ENCODE assay signal across 15 mouse cellular contexts in genomic region chr5:114575010-114575409, GRCm38 (mm10). TPM values are rescaled to one million over a fixed set of nuclear protein-coding genes. Genes with fewer than 3 reads are reported as not detected.
A peak's percentile ranks its signal among the peaks of the same experiment; 100 is the strongest.
DNase-seq lines count a peak whose midpoint lies in the region; ATAC-seq and TF ChIP-seq lines count a peak whose summit lies in the region.
"Had no signal": no experiment of that assay in that cellular context is flagged by ENCODE, and none has a peak within 500 bp of the region (broad histone marks: within the 10 kb centered on the region; RNA-seq: fewer than 3 reads in every experiment).

No protein-coding gene starts in this region.

- 32% methylated on average over 11 of the region's 11 CpGs for WGBS in kidney, embryonic 15.5 days
- WGBS in hindbrain, embryonic 10.5 days, result 60% methylated on average over 11 of the region's 11 CpGs
- WGBS in midbrain, embryonic 10.5 days, result 67% methylated on average over 11 of the region's 11 CpGs
- 29% methylated on average over 11 of the region's 11 CpGs for WGBS in olfactory bulb, adult 2 months

- H3K36me3 ChIP-seq in kidney, embryonic 15.5 days, result no peaks in the 10 kb centered on the region
- peaks cover 12% of the 10 kb centered on the region for H3K36me3 ChIP-seq in hindbrain, embryonic 10.5 days
- H3K36me3 ChIP-seq in midbrain, embryonic 10.5 days, result peaks cover 24% of the 10 kb centered on the region
- H3K36me3 ChIP-seq: embryonic facial prominence, embryonic 15.5 days; heart, embryonic 12.5 days; limb, embryonic 15.5 days; lung, embryonic 15.5 days had no signal

- H3K27me3 ChIP-seq in kidney, embryonic 15.5 days, result peaks cover 20% of the 10 kb centered on the region; the same call in 1 of the 2 replicates
- H3K27me3 ChIP-seq in hindbrain, embryonic 10.5 days (ENCODE audit: insufficient read depth, poor library complexity, severe bottlenecking), result peaks cover 51% of the 10 kb centered on the region
- H3K27me3 ChIP-seq in midbrain, embryonic 10.5 days (ENCODE audit: low read depth, poor library complexity, severe bottlenecking), result peaks cover 56% of the 10 kb centered on the region

- no peak for ATAC-seq in kidney, embryonic 15.5 days (replicated peaks; ENCODE audit: low FRiP score)

- peak overlapping the region; percentile 0; the same call in 1 of the 2 replicates for H3K4me2 ChIP-seq in kidney, embryonic 15.5 days
- H3K4me2 ChIP-seq: embryonic facial prominence, embryonic 15.5 days; heart, embryonic 12.5 days; limb, embryonic 15.5 days; lung, embryonic 15.5 days had no signal

- no peak for TF ChIP-seq POLR2A in olfactory bulb, adult 2 months (IDR thresholded peaks at IDR 0.05; ENCODE audit: insufficient read depth, low read depth, low read length)

- no peak for DNase-seq in kidney, adult 9 months
- DNase-seq in hindbrain, embryonic 10.5 days (ENCODE audit: low spot score), result no peak
- no peak for DNase-seq in midbrain, embryonic 10.5 days (ENCODE audit: low spot score)
- no peak for DNase-seq in natural killer cell, adult 2 months (ENCODE audit: low spot score in 2 of 2)
- DNase-seq in thymus, postnatal 25 days, result no peak
- no peak for DNase-seq in cerebellum, postnatal 36 days
- DNase-seq: kidney, postnatal 14 days; thymus, adult 2 months had no signal

- no peak overlapping the region for H3K27ac ChIP-seq in kidney, embryonic 15.5 days
- H3K27ac ChIP-seq in hindbrain, embryonic 10.5 days, result peak overlapping the region; percentile 71
- peak overlapping the region; percentile 70 for H3K27ac ChIP-seq in midbrain, embryonic 10.5 days (replicated peaks)
- H3K27ac ChIP-seq in olfactory bulb, adult 2 months (ENCODE audit: insufficient read depth, low read depth, low read length), result 0 out of 2 replicates have a peak overlapping the region, but pooled peaks have one; percentile 62
- H3K27ac ChIP-seq: embryonic facial prominence, embryonic 15.5 days; gastrocnemius, adult 2 months; limb, embryonic 15.5 days had no signal

- H3K4me3 ChIP-seq in kidney, embryonic 15.5 days (replicated peaks), result no peak overlapping the region
- H3K4me3 ChIP-seq in hindbrain, embryonic 10.5 days, result peak overlapping the region; percentile 24; the same call in 1 of the 2 replicates
- peak overlapping the region; percentile 33 for H3K4me3 ChIP-seq in midbrain, embryonic 10.5 days
- H3K4me3 ChIP-seq in olfactory bulb, adult 2 months (ENCODE audit: insufficient read depth, low read depth, low read length), result no peak overlapping the region
- H3K4me3 ChIP-seq: embryonic facial prominence, embryonic 15.5 days; gastrocnemius, adult 2 months; heart, embryonic 12.5 days; limb, embryonic 15.5 days; lung, embryonic 15.5 days had no signal

- H3K4me1 ChIP-seq in kidney, embryonic 15.5 days, result peaks cover 94% of the 10 kb centered on the region
- H3K4me1 ChIP-seq in hindbrain, embryonic 10.5 days (replicated peaks), result peaks cover 97% of the 10 kb centered on the region
- peaks cover 97% of the 10 kb centered on the region for H3K4me1 ChIP-seq in midbrain, embryonic 10.5 days
- H3K4me1 ChIP-seq in olfactory bulb, adult 2 months (ENCODE audit: control insufficient read depth, insufficient read depth, low read length), result peaks cover 92% of the 10 kb centered on the region

- no peak overlapping the region for H3K9ac ChIP-seq in kidney, embryonic 15.5 days
- H3K9ac ChIP-seq: embryonic facial prominence, embryonic 15.5 days; heart, embryonic 12.5 days; limb, embryonic 15.5 days; lung, embryonic 15.5 days had no signal

- H3K9me3 ChIP-seq in kidney, embryonic 15.5 days (replicated peaks), result no peaks in the 10 kb centered on the region
- H3K9me3 ChIP-seq in hindbrain, embryonic 10.5 days, result no peaks in the 10 kb centered on the region
- H3K9me3 ChIP-seq in midbrain, embryonic 10.5 days (replicated peaks), result no peaks in the 10 kb centered on the region
- H3K9me3 ChIP-seq: embryonic facial prominence, embryonic 15.5 days; heart, embryonic 12.5 days; limb, embryonic 15.5 days; lung, embryonic 15.5 days had no signal

- no peak for TF ChIP-seq CTCF in olfactory bulb, adult 2 months (IDR thresholded peaks at IDR 0.05; ENCODE audit: insufficient read depth, low read depth, low read length)

RNA-seq across cellular contexts. Expression of gene Fam222a, which starts 7.2 kb away (rescaled TPM):
- polyA plus RNA-seq in kidney, embryonic 15.5 days (2015; fragmentation: Nextera tagmentation; extraction: Ambion mirVana), result 4.4 and 4.7 TPM in 2 replicates
- 3.9 and 6.5 TPM in 2 replicates for polyA plus RNA-seq in hindbrain, embryonic 10.5 days (2016; fragmentation: Nextera tagmentation; extraction: Ambion mirVana)
- 4.0 and 5.1 TPM in 2 replicates for polyA plus RNA-seq in midbrain, embryonic 10.5 days (2016; fragmentation: Nextera tagmentation; extraction: Ambion mirVana)
- not detected in 2 replicates for polyA plus RNA-seq in olfactory bulb, adult 2 months (2012; ENCODE audit: insufficient read depth, insufficient read length, low replicate concordance, missing spikeins)

Comparison
In these comparisons a context has a peak if more than half of its experiments do, and no peak if none do; other contexts are left out.
1. H3K4me3 ChIP-seq: peak in hindbrain, embryonic 10.5 days (single experiment) and midbrain, embryonic 10.5 days (single experiment); none in kidney, embryonic 15.5 days (single experiment) and olfactory bulb, adult 2 months (single experiment).